In the genomic region with DNA sequence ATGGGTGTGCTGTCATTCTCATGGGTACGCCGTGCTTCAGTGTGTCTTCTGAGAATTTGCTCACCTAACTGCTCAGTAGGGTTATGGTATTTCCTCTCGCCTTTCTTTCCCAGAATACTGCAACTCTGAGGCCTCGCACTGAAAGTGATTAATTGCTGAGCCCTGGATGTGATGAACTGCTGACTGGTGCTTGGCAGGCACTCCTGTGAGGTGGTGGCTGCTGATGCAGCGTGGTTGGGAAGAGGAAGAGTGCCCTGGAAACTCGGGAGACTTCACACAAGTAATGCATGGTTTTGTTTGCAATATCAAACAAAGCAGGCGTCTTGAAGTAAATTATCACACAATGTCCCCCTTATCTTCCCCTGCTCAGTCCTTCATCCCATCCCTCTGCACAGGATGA, we compare ENCODE assay signal across 23 mouse cellular contexts. TPM values are rescaled to one million over a fixed set of nuclear protein-coding genes. Genes with fewer than 3 reads are reported as not detected.
DNase-seq lines count a peak whose midpoint lies in the region; ATAC-seq and TF ChIP-seq lines count a peak whose summit lies in the region.
"Had no signal": no experiment of that assay in that cellular context is flagged by ENCODE, and none has a peak within 500 bp of the region (broad histone marks: within the 10 kb centered on the region; RNA-seq: fewer than 3 reads in every experiment).

No protein-coding gene starts in this region.

- H3K27ac ChIP-seq in heart, postnatal 0 days (ENCODE audit: low read depth), result no peak overlapping the region
- H3K27ac ChIP-seq in forebrain, embryonic 14.5 days (ENCODE audit: low read depth, low read length), result no peak overlapping the region
- H3K27ac ChIP-seq: embryonic facial prominence, embryonic 12.5 days; hindbrain, embryonic 15.5 days; left cerebral cortex, adult 2 months; limb, embryonic 10.5 days; midbrain, embryonic 15.5 days had no signal

- WGBS in heart, postnatal 0 days, result 29% methylated on average over 7 of the region's 7 CpGs
- WGBS in forebrain, embryonic 14.5 days, result 88% methylated on average over 7 of the region's 7 CpGs

- 0 out of 2 replicates have a peak, but pooled peaks cover 9% of the 10 kb centered on the region for H3K36me3 ChIP-seq in heart, postnatal 0 days (replicated peaks; ENCODE audit: control insufficient read depth, insufficient read depth, low read length)
- H3K36me3 ChIP-seq in megakaryocyte, embryonic 14.5 days (replicated peaks; ENCODE audit: low read length), result peaks cover 26% of the 10 kb centered on the region
- H3K36me3 ChIP-seq in forebrain, embryonic 14.5 days (ENCODE audit: control insufficient read depth, insufficient read depth, low read length), result peaks cover 29% of the 10 kb centered on the region
- H3K36me3 ChIP-seq: hindbrain, embryonic 15.5 days; midbrain, embryonic 15.5 days had no signal

- ATAC-seq in heart, postnatal 0 days (ENCODE audit: insufficient read depth, low read depth), result no peak
- ATAC-seq in megakaryocyte, adult 5-6 weeks (ENCODE audit: poor library complexity, severe bottlenecking), result no peak
- no peak for ATAC-seq in forebrain, embryonic 14.5 days
- ATAC-seq: forebrain, embryonic 16.5 days; intestine, embryonic 16.5 days; liver, postnatal 0 days; midbrain, embryonic 15.5 days had no signal

- H3K27me3 ChIP-seq in heart, postnatal 0 days (ENCODE audit: control insufficient read depth, insufficient read depth, low read length), result no peaks in the 10 kb centered on the region
- H3K27me3 ChIP-seq in megakaryocyte, embryonic 14.5 days (replicated peaks), result no peaks in the 10 kb centered on the region
- H3K27me3 ChIP-seq in forebrain, embryonic 14.5 days (replicated peaks; ENCODE audit: control insufficient read depth, insufficient read depth, low read length), result no peaks in the 10 kb centered on the region
- H3K27me3 ChIP-seq: embryonic facial prominence, embryonic 12.5 days; hindbrain, embryonic 15.5 days; midbrain, embryonic 15.5 days had no signal

- peaks cover 16% of the 10 kb centered on the region for H3K4me1 ChIP-seq in heart, postnatal 0 days (ENCODE audit: control insufficient read depth, insufficient read depth)
- peaks cover 27% of the 10 kb centered on the region for H3K4me1 ChIP-seq in megakaryocyte, embryonic 14.5 days
- no peaks in the 10 kb centered on the region for H3K4me1 ChIP-seq in forebrain, embryonic 14.5 days (ENCODE audit: control insufficient read depth, insufficient read depth, low read length)
- H3K4me1 ChIP-seq: embryonic facial prominence, embryonic 12.5 days; hindbrain, embryonic 15.5 days; limb, embryonic 10.5 days; midbrain, embryonic 15.5 days had no signal

- no peak for TF ChIP-seq EP300 in heart, postnatal 0 days (IDR thresholded peaks at IDR 0.05; ENCODE audit: low read depth)

- peak; percentile 53 for DNase-seq in gastrocnemius, adult 18-20 months (ENCODE audit: low spot score)
- DNase-seq in gastrocnemius, postnatal 10 days, result no peak
- peak; percentile 37 for DNase-seq in heart, postnatal 0 days (ENCODE audit: low spot score)
- no peak for DNase-seq in heart, postnatal 4 days
- DNase-seq in forebrain, embryonic 14.5 days (ENCODE audit: low spot score), result no peak
- DNase-seq: cerebellum, adult 9-11 months; layer of hippocampus, adult 9-11 months; liver, postnatal 0 days; lung, postnatal 14 days; spleen, adult 18-20 months; thymus, postnatal 25 days had no signal

- H3K4me3 ChIP-seq in heart, postnatal 0 days (ENCODE audit: low read depth, low read length), result no peak overlapping the region
- H3K4me3 ChIP-seq in megakaryocyte, embryonic 14.5 days (replicated peaks), result peak overlapping the region; percentile 59
- H3K4me3 ChIP-seq in forebrain, embryonic 14.5 days (ENCODE audit: low read depth, low read length), result no peak overlapping the region
- H3K4me3 ChIP-seq: embryonic facial prominence, embryonic 12.5 days; erythroblast, embryonic 14.5 days; hindbrain, embryonic 15.5 days; left cerebral cortex, adult 2 months; limb, embryonic 10.5 days; midbrain, embryonic 15.5 days; myocyte had no signal

- no peak overlapping the region for H3K9ac ChIP-seq in heart, postnatal 0 days (replicated peaks; ENCODE audit: low read depth, low read length)
- no peak overlapping the region for H3K9ac ChIP-seq in forebrain, embryonic 14.5 days (ENCODE audit: low read length)
- H3K9ac ChIP-seq: embryonic facial prominence, embryonic 12.5 days; hindbrain, embryonic 15.5 days; liver, postnatal 0 days; midbrain, embryonic 15.5 days had no signal

- H3K4me2 ChIP-seq in heart, postnatal 0 days (ENCODE audit: low read depth, low read length), result no peak overlapping the region
- no peak overlapping the region for H3K4me2 ChIP-seq in forebrain, embryonic 14.5 days (ENCODE audit: low read length)
- H3K4me2 ChIP-seq: embryonic facial prominence, embryonic 12.5 days; hindbrain, embryonic 15.5 days; midbrain, embryonic 15.5 days had no signal

- TF ChIP-seq CTCF in heart, postnatal 0 days (IDR thresholded peaks at IDR 0.05; ENCODE audit: low read depth), result no peak

- no peaks in the 10 kb centered on the region for H3K9me3 ChIP-seq in heart, postnatal 0 days (replicated peaks; ENCODE audit: control insufficient read depth, low read length)
- no peaks in the 10 kb centered on the region for H3K9me3 ChIP-seq in megakaryocyte, embryonic 14.5 days
- H3K9me3 ChIP-seq in forebrain, embryonic 14.5 days (replicated peaks; ENCODE audit: control insufficient read depth, low read length), result no peaks in the 10 kb centered on the region
- H3K9me3 ChIP-seq: embryonic facial prominence, embryonic 12.5 days; G1E; hindbrain, embryonic 15.5 days; limb, embryonic 10.5 days; midbrain, embryonic 15.5 days had no signal

RNA-seq across cellular contexts. Expression of a gene that starts 11.2 kb away (rescaled TPM):
- 10 to 100 TPM in 1 of 2 experiments, 1 to 10 TPM in 1; 9.0 to 11.0 TPM for total RNA-seq in gastrocnemius, adult 18-20 months (2021)
- total RNA-seq in gastrocnemius, postnatal 10 days (2021), result 10 to 100 TPM; 10.4 to 15.3 TPM
- total RNA-seq in heart, postnatal 0 days (2014; rRNA removed; ENCODE audit: low replicate concordance), result 13.4 and 22.9 TPM in 2 replicates
- 3.5 and 4.7 TPM in 2 replicates for polyA plus RNA-seq in heart, postnatal 0 days (2015; fragmentation: Nextera tagmentation; extraction: Ambion mirVana)
- total RNA-seq in heart, postnatal 4 days (2021), result 10 to 100 TPM; 19.7 to 22.1 TPM
- polyA plus RNA-seq in megakaryocyte, embryonic 14.5 days (2012; ENCODE audit: insufficient read depth, low replicate concordance), result 1.2 and 5.3 TPM in 2 replicates
- total RNA-seq in megakaryocyte, adult 5-6 weeks (2015), result 9.3 and 10.1 TPM in 2 replicates
- total RNA-seq in megakaryocyte, adult 5-6 weeks (2017), result 9.4 and 12.2 TPM in 2 replicates
- 14.0 and 14.4 TPM in 2 replicates for polyA plus RNA-seq in forebrain, embryonic 14.5 days (2014; fragmentation: Nextera tagmentation; extraction: Ambion mirVana)

RNA-seq across cellular contexts. Expression of a gene that starts 40.6 kb away (rescaled TPM):
- total RNA-seq in gastrocnemius, adult 18-20 months (2021), result 10 to 100 TPM; 55.7 to 57.8 TPM
- 1 to 10 TPM; 8.6 to 8.9 TPM for total RNA-seq in gastrocnemius, postnatal 10 days (2021)
- 6.7 and 13.5 TPM in 2 replicates for total RNA-seq in heart, postnatal 0 days (2014; rRNA removed; ENCODE audit: low replicate concordance)
- 10.5 and 11.9 TPM in 2 replicates for polyA plus RNA-seq in heart, postnatal 0 days (2015; fragmentation: Nextera tagmentation; extraction: Ambion mirVana)
- 1 to 10 TPM; 5.4 to 6.3 TPM for total RNA-seq in heart, postnatal 4 days (2021)
- polyA plus RNA-seq in megakaryocyte, embryonic 14.5 days (2012; ENCODE audit: insufficient read depth, low replicate concordance), result 1.7 TPM in 1 of 2 replicates, not detected in the other
- total RNA-seq in megakaryocyte, adult 5-6 weeks (2015), result 73.8 and 76.6 TPM in 2 replicates
- 72.2 and 76.2 TPM in 2 replicates for total RNA-seq in megakaryocyte, adult 5-6 weeks (2017)
- polyA plus RNA-seq in forebrain, embryonic 14.5 days (2014; fragmentation: Nextera tagmentation; extraction: Ambion mirVana), result 1.2 and 1.9 TPM in 2 replicates
- polyA plus RNA-seq: G1E had no signal

Comparison
In these comparisons a context has a peak if more than half of its experiments do, and no peak if none do; other contexts are left out.
1. DNase-seq: peak in gastrocnemius, adult 18-20 months (single experiment) and heart, postnatal 0 days (single experiment); none in gastrocnemius, postnatal 10 days (single experiment), heart, postnatal 4 days (single experiment) and forebrain, embryonic 14.5 days (single experiment).